ENCODE assay signal across 19 mouse cellular contexts in the genomic region with DNA sequence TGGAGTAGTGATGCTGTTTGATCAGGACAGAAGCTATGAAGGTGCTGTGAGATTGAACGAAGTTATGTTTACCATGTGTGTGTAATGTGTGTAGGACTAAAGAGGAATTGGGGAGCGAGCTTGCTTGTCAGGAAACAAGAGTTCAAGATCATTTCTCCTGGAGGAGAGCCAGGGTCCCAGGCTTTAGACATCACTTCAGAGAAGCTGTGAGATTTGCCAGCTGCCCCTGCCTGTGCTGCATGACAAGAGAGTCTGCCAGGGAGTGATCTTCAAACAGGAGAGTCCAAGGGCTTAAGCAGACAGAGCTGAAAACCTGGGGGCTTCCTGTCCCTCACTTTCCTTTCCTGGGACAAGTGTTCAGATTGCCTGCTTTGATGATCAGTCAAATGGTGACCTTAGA.
DNase-seq lines count a peak whose midpoint lies in the region; ATAC-seq and TF ChIP-seq lines count a peak whose summit lies in the region.
"Had no signal": no experiment of that assay in that cellular context is flagged by ENCODE, and none has a peak within 500 bp of the region (broad histone marks: within the 10 kb centered on the region; RNA-seq: fewer than 3 reads in every experiment).

No protein-coding gene starts in this region.

- ATAC-seq in forebrain, postnatal 0 days: no peak
- no peak for ATAC-seq in forebrain, embryonic 11.5 days (replicated peaks; ENCODE audit: low FRiP score)
- ATAC-seq: forebrain, embryonic 16.5 days had no signal

- DNase-seq in forebrain, postnatal 0 days: peak; percentile 9
- no peak for DNase-seq in forebrain, embryonic 11.5 days (ENCODE audit: low spot score)
- DNase-seq in kidney, postnatal 14 days: peak; percentile 63
- DNase-seq in kidney, adult 8-10 months: no peak
- peak; percentile 39 for DNase-seq in lung, postnatal 10 days
- no peak for DNase-seq in lung, adult 2 months
- DNase-seq in Muller cell, postnatal 12 days (ENCODE audit: inconsistent ontology term): no peak
- DNase-seq: adrenal gland, adult 8-10 months; cerebellum, adult 18-20 months; gastrocnemius, postnatal 36 days; midbrain, embryonic 14.5 days; right cerebral cortex, adult 18-20 months; thymus, postnatal 25 days had no signal

- H3K4me2 ChIP-seq in forebrain, postnatal 0 days (ENCODE audit: low read depth): no peak overlapping the region
- no peak overlapping the region for H3K4me2 ChIP-seq in forebrain, embryonic 11.5 days (ENCODE audit: low read depth, low read length, severe bottlenecking)
- H3K4me2 ChIP-seq: hindbrain, embryonic 14.5 days; limb, embryonic 13.5 days; neural tube, embryonic 13.5 days had no signal

- no peaks in the 10 kb centered on the region for H3K4me1 ChIP-seq in forebrain, postnatal 0 days (ENCODE audit: insufficient read depth)
- no peaks in the 10 kb centered on the region for H3K4me1 ChIP-seq in forebrain, embryonic 11.5 days (replicated peaks; ENCODE audit: control insufficient read depth, insufficient read depth, low read length)
- no peaks in the 10 kb centered on the region for H3K4me1 ChIP-seq in lung, adult 2 months (ENCODE audit: control insufficient read depth, insufficient read depth, low read length)
- H3K4me1 ChIP-seq: limb, embryonic 13.5 days; megakaryocyte, embryonic 14.5 days had no signal

- WGBS in forebrain, postnatal 0 days: 63% methylated on average over 2 of the region's 2 CpGs
- 74% methylated on average over 2 of the region's 2 CpGs for WGBS in forebrain, embryonic 11.5 days
- WGBS in lung, adult 2 months: 33% methylated on average over 2 of the region's 2 CpGs

- no peaks in the 10 kb centered on the region for H3K36me3 ChIP-seq in forebrain, postnatal 0 days (ENCODE audit: insufficient read depth)
- no peaks in the 10 kb centered on the region for H3K36me3 ChIP-seq in forebrain, embryonic 11.5 days (ENCODE audit: control insufficient read depth, insufficient read depth, low read length)
- H3K36me3 ChIP-seq: limb, embryonic 13.5 days; neural tube, embryonic 13.5 days had no signal

- no peak for TF ChIP-seq POLR2A in lung, adult 2 months (IDR thresholded peaks at IDR 0.05; ENCODE audit: borderline replicate concordance, extremely low read depth, low read depth, low read length)

- H3K27me3 ChIP-seq in forebrain, postnatal 0 days (ENCODE audit: insufficient read depth, low read length): no peaks in the 10 kb centered on the region
- H3K27me3 ChIP-seq in forebrain, embryonic 11.5 days (ENCODE audit: control insufficient read depth, insufficient read depth, low read length): no peaks in the 10 kb centered on the region
- H3K27me3 ChIP-seq: limb, embryonic 13.5 days; megakaryocyte, embryonic 14.5 days; neural tube, embryonic 13.5 days had no signal

- H3K9me3 ChIP-seq in forebrain, postnatal 0 days (ENCODE audit: low read length): no peaks in the 10 kb centered on the region
- H3K9me3 ChIP-seq in forebrain, embryonic 11.5 days (ENCODE audit: control insufficient read depth, low read length): no peaks in the 10 kb centered on the region
- H3K9me3 ChIP-seq: limb, embryonic 13.5 days; megakaryocyte, embryonic 14.5 days; neural tube, embryonic 13.5 days had no signal

- no peak overlapping the region for H3K9ac ChIP-seq in forebrain, postnatal 0 days
- no peak overlapping the region for H3K9ac ChIP-seq in forebrain, embryonic 11.5 days (ENCODE audit: low read length)
- H3K9ac ChIP-seq: hindbrain, embryonic 14.5 days; limb, embryonic 13.5 days; neural tube, embryonic 13.5 days had no signal

- TF ChIP-seq CTCF in forebrain, postnatal 0 days (IDR thresholded peaks at IDR 0.05; ENCODE audit: low read depth): no peak
- TF ChIP-seq CTCF in lung, adult 2 months (IDR thresholded peaks at IDR 0.05; ENCODE audit: insufficient read depth, low read length): no peak

- no peak overlapping the region for H3K27ac ChIP-seq in forebrain, postnatal 0 days (ENCODE audit: low read depth, low read length)
- H3K27ac ChIP-seq in forebrain, embryonic 11.5 days (ENCODE audit: low read depth, low read length): no peak overlapping the region
- H3K27ac ChIP-seq: hindbrain, embryonic 14.5 days; limb, embryonic 13.5 days; neural tube, embryonic 13.5 days had no signal

- no peak overlapping the region for H3K4me3 ChIP-seq in forebrain, postnatal 0 days (ENCODE audit: low read depth, low read length)
- H3K4me3 ChIP-seq in forebrain, embryonic 11.5 days (ENCODE audit: low read depth, low read length): no peak overlapping the region
- H3K4me3 ChIP-seq in lung, adult 2 months (replicated peaks; ENCODE audit: extremely low read depth, low read depth, low read length): no peak overlapping the region
- H3K4me3 ChIP-seq: erythroblast, embryonic 14.5 days; limb, embryonic 13.5 days; megakaryocyte, embryonic 14.5 days; neural tube, embryonic 13.5 days had no signal

Comparison
In these comparisons a context has a peak if more than half of its experiments do, and no peak if none do; other contexts are left out.
1. DNase-seq: peak in forebrain, postnatal 0 days (single experiment), kidney, postnatal 14 days (single experiment) and lung, postnatal 10 days (single experiment); none in forebrain, embryonic 11.5 days (single experiment), kidney, adult 8-10 months (0 of 2), lung, adult 2 months (single experiment) and Muller cell, postnatal 12 days (single experiment).